Mouse (Mus musculus) spleen, adult 2 months (tissue): ENCODE measurements around the gene Vwa3b.

Experiments used
- CTCF ChIP-seq: fragments of 200-500 bp; IDR thresholded peaks from 2 replicates; pipeline ENCODE4 v1.5.1; 2011; ENCODE audit warnings: mild to moderate bottlenecking, inconsistent platforms; ENCODE audit not compliant: insufficient read depth, insufficient read length, insufficient replicate concordance; ENCODE audit errors: extremely low read depth
- POLR2A ChIP-seq: fragments of 200-500 bp; IDR thresholded peaks from 2 replicates; pipeline ENCODE4 v1.6.1; 2011; ENCODE audit warnings: low read depth, low read length, inconsistent platforms

DNA sequence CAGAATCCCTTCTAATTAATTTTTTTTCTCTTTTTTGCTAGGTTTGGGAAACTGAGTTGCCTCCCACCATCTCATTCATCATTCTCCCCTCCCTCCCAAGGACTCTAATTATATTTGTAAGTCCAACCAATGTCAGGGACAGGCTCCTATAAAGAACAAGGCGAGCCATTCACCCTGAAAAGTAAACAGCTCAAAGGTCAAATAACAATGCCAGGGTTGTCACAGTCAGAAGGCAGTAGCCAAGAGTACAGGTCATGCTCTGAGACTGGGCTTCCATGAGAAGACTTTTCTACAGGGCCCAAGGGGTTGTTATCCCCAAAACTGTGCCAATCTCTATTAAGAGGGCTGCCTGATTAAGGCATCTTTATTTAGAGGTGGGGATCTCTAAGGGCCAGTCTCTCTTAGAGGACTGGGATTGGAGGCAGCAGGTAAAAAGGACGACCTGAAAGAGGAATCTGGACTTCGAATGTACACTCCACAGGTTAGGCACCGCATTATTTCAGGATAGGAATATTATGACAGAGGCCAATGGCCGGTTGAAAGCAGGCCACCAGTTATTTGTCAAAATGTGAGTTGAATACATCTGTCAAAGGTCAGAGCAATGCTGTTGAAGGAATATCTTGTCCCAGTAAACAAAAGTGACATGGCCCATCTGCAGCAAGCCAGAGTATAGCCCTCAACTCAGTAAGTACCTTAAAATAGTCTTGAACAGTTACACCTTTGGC, at the start of gene Vwa3b:
- no peak for TF ChIP-seq CTCF
- no peak for TF ChIP-seq POLR2A
